Mouse (Mus musculus) adrenal gland, postnatal 36 days (tissue): ENCODE data around the gene Rnf25. TPM values are rescaled to one million over a fixed set of nuclear protein-coding genes. Genes with fewer than 3 reads are reported as not detected.

ENCODE experiments used
- microRNA-seq: library from miRNA; unstranded; fragments of <30 nt; microRNA quantifications from one replicate; pipeline ENCODE4 v1.2.0, GENCODE M21; 2021
- total RNA-seq, 2 experiments: library from RNA; stranded (reverse); gene quantifications; 2 replicates each; pipeline ENCODE4 v1.2.3; 2021

Gene Rnf25
- total RNA-seq, 2 experiments from 2014 or later, result 40.6 to 55.3 TPM

Small RNA genes within 50 kb of the gene (microRNA-seq; reads per million reads assigned to microRNA genes)
- gene Gm25035, result not detected

Other genes starting within 250 kb of the Rnf25 start
- under 1 TPM; 0.23 to 0.26 TPM for gene Catip, start 239.3 kb downstream of the Rnf25 start, total RNA-seq
- gene Slc11a1, start 226.2 kb downstream of the Rnf25 start, total RNA-seq, result 10 to 100 TPM in 1 of 2 experiments, 1 to 10 TPM in 1; 7.9 to 13.1 TPM
- gene Ctdsp1, start 209.9 kb downstream of the Rnf25 start, total RNA-seq, result 100 to 1,000 TPM; 128 to 176 TPM
- 1 to 10 TPM; 1.3 to 1.5 TPM for gene Vil1, start 192.0 kb downstream of the Rnf25 start, total RNA-seq
- gene Cnot9, start 95.3 kb downstream of the Rnf25 start, total RNA-seq, result 10 to 100 TPM; 27.5 to 30.5 TPM
- gene Plcd4, start 58.5 kb downstream of the Rnf25 start, total RNA-seq, result under 1 TPM; 0.43 to 0.53 TPM
- gene Usp37, start 57.1 kb downstream of the Rnf25 start, total RNA-seq, result 10 to 100 TPM; 19.7 to 23.9 TPM
- 10 to 100 TPM; 12.6 to 18.3 TPM for gene Zfp142, start 13.2 kb downstream of the Rnf25 start, total RNA-seq
- gene Bcs1l, start 13.1 kb downstream of the Rnf25 start, total RNA-seq, result 10 to 100 TPM; 29.2 to 29.3 TPM
- 1 to 10 TPM; 2.9 to 4.2 TPM for gene Stk36, start within 50 bp of the Rnf25 start, total RNA-seq
- 10 to 100 TPM; 18.3 to 21.8 TPM for gene Ttll4, start 60.3 kb upstream of the Rnf25 start, total RNA-seq
- 10 to 100 TPM; 11.4 to 14.9 TPM for gene Cyp27a1, start 112.2 kb upstream of the Rnf25 start, total RNA-seq
- gene Prkag3, start 147.8 kb upstream of the Rnf25 start, total RNA-seq, result under 1 TPM in 1 of 2 experiments, not detected in 1; 0.23 TPM
- gene Wnt6, start 170.5 kb upstream of the Rnf25 start, total RNA-seq, result 1 to 10 TPM; 3.9 to 4.3 TPM
- gene Wnt10a, start 190.1 kb upstream of the Rnf25 start, total RNA-seq, result under 1 TPM; 0.36 to 0.43 TPM